Mouse (Mus musculus) bone marrow, adult 2 months (tissue): ENCODE results near the gene Aph1a. TPM values are rescaled to one million over a fixed set of nuclear protein-coding genes. Genes with fewer than 3 reads are reported as not detected.
"Not testable (repeated sequence)": the region's sequence is repeated elsewhere in the genome, so short reads cannot be mapped to it uniquely, and the experiment has no call there.

ENCODE experiments used
- H3K27ac ChIP-seq: fragments of 200-500 bp; 2 replicates; pipeline ENCODE4 v1.5.1; 2012; ENCODE audit warnings: low read depth, mild to moderate bottlenecking, control low read depth, inconsistent platforms, low read length; ENCODE audit not compliant: control insufficient read depth, poor library complexity, insufficient read depth
- H3K4me1 ChIP-seq: fragments of 200-500 bp; 2 replicates; pipeline ENCODE4 v1.6.1; 2011; ENCODE audit warnings: low read length; ENCODE audit not compliant: control insufficient read depth, insufficient read depth
- H3K4me3 ChIP-seq: fragments of 200-500 bp; replicated peaks from 2 replicates; pipeline ENCODE3; 2011; ENCODE audit warnings: mild to moderate bottlenecking, low read depth, low read length, control low read depth; ENCODE audit not compliant: control insufficient read depth
- CTCF ChIP-seq: fragments of 200-500 bp; IDR thresholded peaks from 2 replicates; pipeline ENCODE4 v1.5.1; 2011; ENCODE audit warnings: low read length, control low read depth; ENCODE audit not compliant: control insufficient read depth, insufficient read depth
- POLR2A ChIP-seq: fragments of 200-500 bp; IDR thresholded peaks from 2 replicates; pipeline ENCODE4 v1.6.1; 2011; ENCODE audit warnings: low read depth, mild to moderate bottlenecking, control low read depth, low read length, borderline replicate concordance; ENCODE audit not compliant: control insufficient read depth
- WGBS: fragments of 180-500 bp; shearing (Covaris S2); methylation state at CpG from one replicate; pipeline ENCODE4 v1.1.7; 2018; 5-methylcytosine and 5-hydroxymethylcytosine counted together
- polyA plus RNA-seq: library from polyadenylated mRNA; stranded (reverse); fragments of >200 nt; gene quantifications from 2 replicates; pipeline ENCODE4 v1.2.4, GENCODE M21; 2011; ENCODE audit warnings: low replicate concordance; ENCODE audit not compliant: missing spikeins, insufficient read depth, insufficient read length

Gene Aph1a
- polyA plus RNA-seq, 1 experiment = 38.4 TPM

DNA sequence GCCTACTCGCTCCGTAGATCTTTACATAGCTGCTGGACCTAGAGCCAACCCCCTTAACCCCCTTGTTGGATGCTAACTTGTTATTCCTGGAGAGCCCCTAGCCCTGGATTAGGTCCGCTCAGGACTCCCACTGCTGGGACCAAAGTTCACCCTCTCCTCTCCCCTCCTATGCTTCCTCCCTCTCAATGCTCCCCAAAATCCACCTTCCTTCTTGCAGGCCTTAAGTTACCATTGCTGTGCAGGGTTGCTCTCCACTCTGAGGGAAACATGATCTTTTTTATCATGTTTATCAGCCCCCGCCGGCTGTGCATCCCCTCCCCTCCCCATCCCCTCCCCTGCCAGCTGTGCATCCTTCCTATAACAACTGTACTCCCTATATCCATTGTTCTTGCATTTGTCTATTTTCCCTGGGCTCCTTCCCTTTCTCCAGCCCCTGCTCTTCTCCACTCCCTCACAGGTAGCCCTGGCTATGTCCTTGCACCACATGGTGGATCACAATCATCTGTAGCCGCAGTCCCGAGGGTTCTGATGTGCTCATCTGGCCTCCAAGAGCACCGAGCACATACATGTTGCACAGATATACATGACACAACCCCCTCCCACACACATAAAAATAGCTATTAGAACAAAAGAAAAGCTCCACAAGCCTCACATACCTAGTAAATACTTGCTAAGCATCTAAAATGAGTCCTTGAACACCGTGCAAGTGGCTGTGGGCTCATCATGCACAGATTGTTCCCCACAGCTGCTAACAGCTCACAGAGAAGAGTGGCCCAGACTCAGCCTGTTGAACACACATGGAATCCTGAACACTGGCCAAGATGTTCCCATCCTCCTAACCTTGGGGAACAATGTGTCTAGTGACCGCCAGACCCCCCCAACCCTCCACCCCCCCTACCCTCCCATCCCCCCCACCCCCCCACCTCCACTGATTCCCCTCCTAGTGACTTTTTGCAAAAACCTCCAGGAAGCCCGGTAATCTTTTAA, 1.4 kb upstream of the Aph1a start:
- whole genome bisulfite sequencing = 23% methylated on average over 11 of the region's 11 CpGs
- H3K4me3 ChIP-seq = peak overlapping the region; percentile 0
- H3K27ac ChIP-seq = peak overlapping the region; percentile 25
- TF ChIP-seq CTCF = no peak
- TF ChIP-seq POLR2A = no peak
- peaks cover 6% of the 10 kb centered on the region for H3K4me1 ChIP-seq

DNA sequence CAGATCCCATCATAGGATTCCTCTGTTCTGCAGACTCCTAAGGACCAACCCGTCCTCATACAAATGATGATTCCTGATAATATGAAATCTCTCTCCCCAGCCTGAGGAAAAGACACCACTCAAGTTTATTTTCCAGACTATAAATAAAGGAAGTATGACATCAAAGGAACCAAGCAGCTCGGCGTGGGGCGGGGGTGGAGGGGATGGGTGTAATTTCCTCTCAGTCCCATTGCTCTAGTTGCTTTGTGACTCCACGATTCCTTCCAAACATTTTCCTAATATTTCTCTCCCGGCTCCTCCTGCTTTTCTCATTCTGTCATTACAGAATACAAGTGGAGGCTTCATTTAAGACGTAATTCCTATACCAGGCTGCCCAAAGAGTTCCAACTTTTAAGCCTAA, 643 bp upstream of the Aph1a start:
- no peak overlapping the region for H3K27ac ChIP-seq
- H3K4me1 ChIP-seq = peaks cover 6% of the 10 kb centered on the region
- no peak overlapping the region for H3K4me3 ChIP-seq
- no peak for TF ChIP-seq POLR2A
- WGBS = 6% methylated on average over 7 of the region's 7 CpGs

DNA sequence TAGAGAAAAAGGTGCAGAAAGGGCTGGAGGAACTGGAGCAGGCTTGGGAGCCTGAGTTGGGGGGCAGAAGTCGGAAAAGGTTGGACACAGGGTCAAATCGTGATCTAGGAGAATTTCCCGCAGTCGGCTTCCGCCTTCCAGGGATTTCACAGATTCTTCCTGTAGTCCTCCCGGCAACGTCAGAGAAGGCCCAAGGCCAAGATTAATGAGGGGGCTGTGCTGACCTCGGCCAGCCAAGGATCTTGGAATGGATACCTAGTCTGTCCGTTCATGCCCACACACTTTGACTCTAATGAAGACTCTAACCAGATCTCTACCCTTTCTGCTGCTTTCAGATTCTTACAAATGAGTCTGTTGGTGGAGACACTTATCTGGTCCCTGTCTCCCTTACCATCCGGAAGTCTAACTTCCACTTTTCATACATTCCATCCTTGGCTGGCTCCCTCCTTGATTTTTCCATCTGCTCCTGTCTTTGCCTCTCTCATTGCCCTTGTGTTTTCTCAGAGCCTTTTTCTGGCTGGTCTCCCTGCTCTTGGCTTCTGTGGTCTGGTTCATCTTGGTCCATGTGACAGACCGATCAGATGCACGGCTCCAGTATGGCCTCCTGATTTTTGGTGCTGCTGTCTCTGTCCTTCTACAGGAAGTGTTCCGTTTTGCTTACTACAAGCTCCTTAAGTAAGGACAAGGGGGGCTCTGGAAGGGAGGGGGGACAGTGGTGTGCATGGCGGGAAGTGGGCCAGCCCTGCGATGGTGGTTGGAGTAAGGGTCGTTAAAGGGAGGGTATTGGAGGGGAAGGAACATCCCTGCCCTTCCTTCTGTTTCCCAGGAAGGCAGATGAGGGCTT, 770 bp downstream of the Aph1a start:
- TF ChIP-seq CTCF (no peak), POLR2A (no peak)
- 5% methylated on average over 16 of the region's 16 CpGs for WGBS
- 0 out of 2 replicates have a peak overlapping the region, but pooled peaks have one; percentile 27 for H3K27ac ChIP-seq
- H3K4me1 ChIP-seq = peaks cover 6% of the 10 kb centered on the region
- peak overlapping the region; percentile 92 for H3K4me3 ChIP-seq

DNA sequence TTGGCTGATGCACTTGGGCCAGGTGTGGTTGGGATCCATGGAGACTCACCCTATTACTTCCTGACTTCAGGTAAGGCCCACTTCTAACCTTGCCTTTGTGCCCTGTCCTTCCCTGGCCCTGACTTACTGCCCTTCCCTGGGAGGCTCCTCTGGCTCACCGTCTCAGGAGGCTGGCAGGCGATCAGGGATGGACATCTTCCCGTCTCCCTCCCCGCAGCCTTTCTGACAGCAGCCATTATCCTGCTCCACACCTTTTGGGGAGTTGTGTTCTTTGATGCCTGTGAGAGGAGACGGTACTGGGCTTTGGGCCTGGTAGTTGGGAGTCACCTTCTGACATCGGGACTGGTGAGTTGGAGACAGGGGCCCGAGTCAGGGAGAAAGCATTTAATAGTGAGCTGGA, 1.7 kb downstream of the Aph1a start:
- H3K4me3 ChIP-seq, H3K27ac ChIP-seq, H3K4me1 ChIP-seq: not testable (repeated sequence)
- 90% methylated on average over 7 of the region's 7 CpGs for WGBS

DNA sequence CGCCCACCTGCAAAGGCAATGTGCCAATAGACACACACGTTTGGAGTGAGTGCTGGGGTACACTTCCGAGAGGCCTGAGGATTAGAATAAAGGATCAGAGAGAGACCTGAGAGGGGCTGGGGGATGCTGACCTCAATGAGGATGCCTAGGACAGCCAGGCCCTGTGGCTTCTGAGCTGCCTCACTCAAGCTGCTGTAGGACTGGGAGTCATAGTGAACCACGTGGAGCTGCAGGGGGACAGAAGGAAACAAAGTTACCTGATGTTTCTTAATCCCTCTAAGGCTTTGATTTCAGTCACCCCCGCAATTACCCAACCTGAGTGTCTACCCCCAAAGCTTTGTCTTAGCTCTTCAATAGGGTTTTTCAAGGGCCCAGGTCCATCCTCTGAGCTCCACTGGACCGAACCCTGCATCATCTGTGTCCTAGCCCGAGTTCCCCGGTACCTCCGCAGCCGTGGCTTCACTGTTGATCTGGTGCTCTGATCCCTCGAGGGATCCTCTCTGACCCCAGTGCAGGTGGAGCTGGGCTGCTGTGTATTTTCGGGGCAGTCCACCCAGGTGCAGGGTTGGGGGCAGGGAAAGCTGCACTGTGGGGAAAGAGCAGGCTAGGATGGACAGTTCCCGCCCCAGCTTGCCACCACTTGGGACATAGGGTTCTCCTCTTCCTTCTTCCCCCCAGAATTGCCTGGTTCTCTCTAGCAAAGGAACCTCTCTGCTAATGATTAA, 6.2 kb downstream of the Aph1a start:
- WGBS = 60% methylated on average over 13 of the region's 13 CpGs
- no peak overlapping the region for H3K27ac ChIP-seq
- TF ChIP-seq POLR2A (no peak), CTCF (no peak)

DNA sequence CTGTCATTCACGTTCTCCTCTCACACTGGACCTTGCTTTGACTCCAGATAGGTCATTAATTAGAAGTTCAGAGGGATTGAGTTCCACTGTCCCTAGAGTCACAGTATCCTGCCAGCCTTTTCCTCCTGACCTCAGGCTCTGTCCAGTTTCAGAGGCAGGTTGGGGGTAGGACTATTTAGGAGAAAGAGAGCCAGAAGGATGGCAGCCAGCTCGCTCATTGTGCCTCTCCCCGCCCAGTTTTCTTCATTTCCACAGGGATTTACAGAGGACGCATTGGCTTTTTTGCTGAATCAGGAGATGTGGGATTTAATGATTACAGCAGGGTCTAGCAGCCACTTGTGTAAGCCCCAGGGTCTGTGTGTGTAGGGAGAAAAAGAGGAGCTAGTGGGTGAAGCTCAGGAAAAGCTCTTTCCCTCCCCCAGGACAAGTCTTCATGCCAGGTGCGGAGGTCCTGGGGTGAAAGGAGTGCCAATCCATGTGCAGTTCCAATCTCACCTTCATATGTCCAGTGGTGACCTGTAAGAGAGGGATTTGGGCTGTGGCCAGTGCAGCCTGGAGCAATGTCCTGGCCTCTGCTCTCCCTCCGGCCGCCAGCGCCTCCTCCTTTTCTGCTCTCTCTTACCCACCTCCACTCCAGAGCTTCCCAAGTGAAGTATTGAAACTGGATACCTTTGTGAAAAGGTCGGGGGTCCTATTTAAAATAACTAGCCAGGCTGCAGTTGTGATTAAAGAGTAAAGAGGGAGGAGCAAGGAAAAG, 8.0 kb downstream of the Aph1a start:
- H3K27ac ChIP-seq = no peak overlapping the region
- H3K4me1 ChIP-seq = no peaks in the 10 kb centered on the region
- 80% methylated on average over 9 of the region's 9 CpGs for WGBS
- no peak for TF ChIP-seq CTCF
- TF ChIP-seq POLR2A = no peak
- no peak overlapping the region for H3K4me3 ChIP-seq

More for the DNA sequence above, 6.2 kb downstream of the Aph1a start:
- Histone ChIP-seq H3K4me3 (no peak overlapping the region), H3K4me1 (peaks cover 2% of the 10 kb centered on the region)

DNA sequence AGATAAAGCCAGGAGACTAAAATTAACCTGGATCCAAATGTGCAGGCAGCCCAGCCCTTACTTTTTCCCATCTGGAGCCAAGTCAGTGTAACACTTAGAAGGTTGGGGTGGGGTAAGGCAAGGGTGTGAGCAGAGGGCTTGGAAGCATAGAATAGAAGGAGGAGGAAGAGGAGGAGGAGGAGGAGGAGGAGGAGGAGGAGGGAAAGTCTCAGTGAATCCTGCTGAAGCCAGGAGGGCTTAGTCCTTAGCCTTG, 8.5 kb downstream of the Aph1a start:
- TF ChIP-seq POLR2A (no peak), CTCF (no peak)
- Histone ChIP-seq H3K4me1 (no peaks in the 10 kb centered on the region), H3K4me3 (no peak overlapping the region), H3K27ac (no peak overlapping the region)
